Mouse (Mus musculus): ENCODE data around the gene Tlcd1.
"Not testable (repeated sequence)": the region's sequence is repeated elsewhere in the genome, so short reads cannot be mapped to it uniquely, and the experiment has no call there.

Tlcd1 gene

DNA sequence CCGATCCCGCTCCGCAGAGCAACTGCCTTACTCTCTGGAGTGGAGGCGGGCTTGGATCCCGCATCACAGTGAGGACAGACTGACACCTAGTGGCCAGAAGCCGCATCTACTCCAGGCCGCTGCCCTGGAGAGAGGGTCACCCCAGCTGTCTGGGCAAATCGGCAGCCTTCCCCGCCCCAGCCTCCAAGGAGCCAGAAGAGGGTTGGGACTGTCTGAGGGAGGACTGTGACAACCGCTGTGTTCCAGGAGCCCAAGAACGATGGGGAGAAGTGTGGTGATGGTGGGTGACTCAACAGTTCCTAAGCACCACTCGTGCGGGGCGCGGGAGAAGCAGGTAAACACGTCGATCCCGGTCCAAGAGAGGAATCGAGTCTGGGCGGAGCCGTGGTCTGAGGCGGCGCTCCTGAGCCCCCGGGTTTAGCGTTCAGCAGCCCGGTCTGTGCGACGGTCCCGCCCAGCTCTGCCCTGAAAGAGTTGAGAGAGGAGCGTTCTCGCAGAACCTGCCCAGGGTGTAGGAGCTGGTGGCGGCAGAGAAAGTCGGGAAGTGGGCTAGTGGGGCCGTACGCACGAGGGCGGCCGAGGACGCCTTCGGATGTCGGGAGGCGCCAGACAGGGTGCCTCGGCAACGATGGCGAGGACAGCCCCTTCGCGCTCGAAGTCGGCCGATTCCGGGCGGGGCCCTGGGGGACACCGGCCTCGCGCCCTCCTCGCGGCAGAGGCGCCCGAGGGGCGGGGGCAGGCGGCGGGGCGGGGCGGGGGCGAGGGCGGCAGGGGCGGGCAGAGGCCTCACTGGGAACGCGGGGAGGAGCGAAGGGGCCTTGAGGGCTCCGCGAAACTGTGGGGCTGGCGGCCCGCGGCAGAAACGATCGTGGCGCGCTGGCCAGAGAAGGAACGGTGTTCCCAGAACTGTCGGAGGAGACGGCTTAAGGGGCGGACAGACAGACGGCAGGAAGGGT, 1.7 kb downstream of the Tlcd1 start:
- peak; percentile 71 for DNase-seq (ENCODE audit: low read depth, low spot score)

DNA sequence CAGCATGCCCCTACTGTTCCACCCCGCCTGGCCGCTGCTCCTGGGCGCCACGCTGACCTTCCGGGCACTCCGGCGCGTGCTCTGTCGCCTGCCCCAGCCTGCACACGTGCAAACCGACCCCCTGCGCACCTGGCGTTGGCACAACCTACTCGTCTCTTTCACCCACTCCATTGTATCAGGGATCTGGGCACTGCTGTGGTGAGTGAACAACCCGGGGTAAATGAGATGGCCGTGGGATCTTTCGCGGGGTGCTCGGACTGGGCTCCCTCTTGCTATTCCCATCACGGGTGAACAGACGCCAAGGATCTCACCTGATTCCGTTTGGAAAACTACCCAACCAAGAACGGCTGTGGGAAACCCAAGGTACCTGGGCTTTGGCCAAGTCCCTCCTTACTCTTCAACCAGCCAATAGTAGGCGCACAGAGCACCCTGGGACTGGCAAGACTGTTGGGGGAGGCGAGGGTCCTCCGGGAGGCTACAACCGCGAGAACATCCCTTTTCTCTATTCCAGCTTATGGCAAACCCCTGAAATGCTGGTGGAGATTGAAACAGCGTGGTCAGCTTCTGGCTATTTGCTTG, 2.4 kb downstream of the Tlcd1 start:
- no peak for DNase-seq (ENCODE audit: low read depth, low spot score)

DNA sequence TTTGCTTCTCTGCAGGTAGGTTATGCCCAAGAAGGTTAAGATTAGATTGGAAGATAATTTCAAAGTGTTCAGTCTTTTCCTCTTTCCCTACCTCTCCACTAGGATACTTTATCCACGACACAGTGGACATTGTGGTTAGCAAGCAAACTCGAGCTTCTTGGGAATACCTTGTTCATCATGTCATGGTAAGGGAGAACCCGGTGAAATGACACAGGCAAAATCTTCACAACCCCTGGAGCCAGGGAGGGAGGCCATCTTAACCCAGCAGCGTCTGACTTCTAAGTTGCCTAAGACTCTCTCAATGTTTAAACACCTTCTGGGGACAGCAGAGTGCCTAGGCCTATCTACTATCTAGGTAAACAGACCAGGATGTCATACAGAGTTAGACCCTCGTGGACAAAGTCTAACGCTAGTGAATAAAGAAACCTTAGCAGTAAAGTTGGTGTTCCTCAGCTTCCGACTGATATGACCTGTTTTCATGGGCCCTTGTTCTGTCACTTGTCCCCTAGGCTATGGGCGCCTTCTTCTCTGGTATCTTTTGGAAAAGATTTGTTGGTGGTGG, 3.0 kb downstream of the Tlcd1 start:
- DNase-seq (ENCODE audit: low read depth, low spot score): no peak

DNA sequence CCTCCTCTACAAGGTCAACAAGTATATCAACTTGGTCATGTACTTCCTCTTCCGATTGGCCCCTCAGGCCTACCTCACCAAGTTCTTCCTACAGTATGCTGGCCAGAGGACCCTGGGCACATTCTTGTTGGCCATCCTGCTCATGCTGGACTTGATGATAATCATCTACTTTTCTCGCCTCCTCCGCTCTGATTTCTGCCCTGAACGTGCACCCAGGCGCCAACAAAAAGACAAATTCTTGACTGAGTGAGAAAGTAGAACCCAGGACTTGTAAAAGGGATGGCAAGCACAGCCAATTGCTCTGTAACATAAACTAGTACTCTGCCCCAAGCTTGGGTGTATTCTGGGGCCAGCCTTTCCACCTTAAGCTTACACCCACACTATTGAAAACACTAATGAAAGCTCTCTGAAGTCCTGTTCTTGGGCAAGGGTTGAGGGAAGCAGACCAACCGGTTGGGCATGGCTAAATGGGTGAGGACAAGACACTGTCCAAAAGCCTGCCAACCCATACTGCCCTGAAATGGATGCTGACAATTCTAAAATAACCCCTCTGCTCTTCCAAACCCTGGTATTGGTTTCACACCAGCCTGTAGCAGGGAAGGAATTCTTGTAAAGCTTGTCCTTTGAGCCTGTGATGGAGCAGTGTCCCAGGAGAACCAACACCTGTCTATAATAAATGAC, 3.7 kb downstream of the Tlcd1 start:
- no peak for DNase-seq (ENCODE audit: low read depth, low spot score)

DNA sequence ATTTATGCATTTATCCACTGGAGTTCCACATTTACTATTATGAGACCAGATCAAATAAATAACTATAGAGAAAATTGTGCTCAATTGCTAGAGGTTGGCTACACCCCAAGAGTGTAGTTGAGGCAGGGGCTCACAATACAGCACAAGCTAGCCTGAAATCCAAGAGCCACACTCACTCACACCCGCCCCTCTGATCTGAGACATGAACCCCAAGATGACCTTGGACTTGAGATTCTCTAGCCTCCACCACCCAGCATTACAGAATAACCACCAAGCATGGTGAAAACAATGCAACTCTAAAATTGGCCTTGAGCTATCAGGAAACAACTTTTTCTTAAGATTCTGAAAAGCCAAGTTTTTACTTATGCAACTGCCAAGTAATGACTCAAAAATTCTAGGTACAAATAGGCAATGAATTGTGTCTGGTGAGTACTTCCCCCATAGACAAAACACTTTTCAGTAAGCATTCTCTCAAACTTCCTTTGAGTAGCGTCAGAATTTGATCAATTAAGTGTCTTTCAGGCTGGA, 5.4 kb downstream of the Tlcd1 start:
- no peak for DNase-seq (ENCODE audit: low read depth, low spot score)

DNA sequence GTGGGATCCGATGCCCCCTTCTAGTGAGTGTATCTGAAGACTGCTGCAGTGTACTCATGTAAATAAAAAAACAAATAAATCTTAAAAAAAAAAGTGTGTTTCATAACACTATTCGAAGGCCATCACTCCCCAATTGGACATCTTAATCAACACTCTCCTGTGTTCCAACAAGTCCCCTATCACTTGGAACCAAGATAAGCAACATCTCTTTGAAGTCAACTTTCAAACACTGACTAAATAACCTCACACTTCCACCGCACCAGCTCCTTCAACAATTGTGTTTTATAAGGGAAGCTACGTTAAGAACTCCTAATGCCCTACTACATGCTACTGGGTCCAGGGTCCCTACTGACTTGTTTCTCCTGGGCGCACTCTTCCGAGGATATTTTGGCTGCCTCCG, 5.9 kb downstream of the Tlcd1 start:
- no peak for DNase-seq (ENCODE audit: low read depth, low spot score)

DNA sequence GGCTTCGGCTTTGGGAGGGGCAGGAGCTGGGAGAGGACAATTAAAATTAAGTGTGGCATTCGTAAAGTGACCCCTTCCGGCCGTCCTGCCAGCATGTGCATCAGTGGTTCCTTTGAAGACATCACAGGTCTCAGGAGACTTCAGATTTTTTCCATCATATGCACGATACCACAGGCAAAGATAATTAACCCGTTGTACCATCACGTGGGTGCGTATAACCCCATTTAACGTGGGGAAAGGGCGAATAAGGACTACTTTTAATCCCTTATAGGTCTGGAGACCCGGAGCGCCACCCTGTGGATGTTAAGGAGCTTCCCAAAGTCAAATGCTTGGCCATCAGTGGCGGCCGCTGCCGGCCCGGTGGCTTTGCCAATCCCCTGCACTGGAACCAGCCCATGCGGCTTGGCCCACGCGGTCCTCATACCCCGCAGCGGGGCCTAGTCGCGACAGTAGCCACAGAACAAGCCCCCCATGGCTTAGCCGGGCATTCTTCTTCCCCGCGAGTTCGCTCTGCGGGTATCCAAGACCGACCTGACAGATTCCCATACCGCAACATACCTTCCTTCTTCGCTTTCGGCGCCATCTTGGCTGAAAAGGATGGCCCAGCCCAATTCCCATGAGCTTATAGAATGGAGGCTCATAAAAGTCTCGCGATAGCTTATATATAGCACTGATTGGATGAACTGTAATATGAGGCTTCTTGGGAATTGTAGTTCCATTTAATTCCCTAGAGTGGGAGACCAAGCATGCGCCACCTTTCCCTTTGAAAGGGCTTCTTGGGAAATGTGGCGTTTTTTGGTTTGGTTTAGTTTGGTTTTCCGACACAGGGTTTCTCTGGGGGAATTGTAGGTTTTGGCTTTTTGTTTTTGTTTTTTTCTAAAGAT, 6.7 kb downstream of the Tlcd1 start, which contains the start of gene Rpl23a:
TSS of gene Rpl23a (minus strand) at position 624 of the 884 bp plus-strand sequence.
- DNase-seq (ENCODE audit: low read depth, low spot score): peak; percentile 83

DNA sequence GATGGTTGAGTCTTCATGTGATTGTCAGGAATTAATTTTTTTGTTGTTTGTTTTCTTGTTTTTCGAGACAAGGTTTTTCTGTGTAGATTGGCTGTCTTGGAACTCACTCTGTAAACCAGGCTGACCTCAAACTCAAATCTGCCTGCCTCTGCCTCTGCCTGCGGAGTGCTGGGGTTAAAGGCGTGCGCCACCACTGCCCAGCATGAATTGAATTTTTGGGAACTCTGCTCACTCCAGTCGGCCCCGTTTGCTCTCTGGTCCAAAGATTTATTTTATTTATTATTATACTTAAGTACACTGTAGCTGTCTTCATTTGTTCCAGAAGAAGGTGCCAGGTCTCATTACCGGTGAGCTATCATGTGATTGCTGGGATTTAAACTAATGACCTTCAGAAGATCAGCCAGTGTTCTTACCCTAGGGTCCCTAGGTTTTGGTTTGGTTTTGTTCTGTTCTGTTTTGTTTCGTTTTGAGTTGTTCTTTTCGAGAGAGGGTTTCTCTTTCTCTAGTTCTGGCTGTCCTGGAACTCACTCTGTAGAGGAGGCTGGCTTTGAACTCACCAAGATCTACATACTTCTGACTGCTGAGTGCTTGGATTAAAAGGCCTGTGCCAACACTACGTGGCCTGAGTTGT, 7.5 kb downstream of the Tlcd1 start:
- no peak for DNase-seq (ENCODE audit: low read depth, low spot score)

DNA sequence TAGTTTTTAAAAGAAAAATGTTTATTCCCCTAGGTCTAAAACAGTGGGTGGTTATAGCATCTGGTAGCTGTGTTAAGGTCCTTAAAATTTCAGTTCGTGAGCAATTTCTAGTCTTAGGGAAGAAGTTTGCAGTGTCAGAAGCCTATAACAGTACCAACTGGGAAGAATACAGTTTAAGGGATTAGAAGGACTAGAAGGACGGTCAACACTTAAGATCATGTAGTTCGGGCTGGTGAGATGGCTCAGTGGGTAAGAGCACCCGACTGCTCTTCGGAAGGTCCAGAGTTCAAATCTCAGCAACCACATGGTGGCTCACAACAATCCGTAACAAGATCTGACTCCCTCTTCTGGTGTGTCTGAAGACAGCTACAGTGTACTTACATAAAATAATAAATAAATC, 8.2 kb downstream of the Tlcd1 start:
- DNase-seq (ENCODE audit: low read depth, low spot score): not testable (repeated sequence)

DNA sequence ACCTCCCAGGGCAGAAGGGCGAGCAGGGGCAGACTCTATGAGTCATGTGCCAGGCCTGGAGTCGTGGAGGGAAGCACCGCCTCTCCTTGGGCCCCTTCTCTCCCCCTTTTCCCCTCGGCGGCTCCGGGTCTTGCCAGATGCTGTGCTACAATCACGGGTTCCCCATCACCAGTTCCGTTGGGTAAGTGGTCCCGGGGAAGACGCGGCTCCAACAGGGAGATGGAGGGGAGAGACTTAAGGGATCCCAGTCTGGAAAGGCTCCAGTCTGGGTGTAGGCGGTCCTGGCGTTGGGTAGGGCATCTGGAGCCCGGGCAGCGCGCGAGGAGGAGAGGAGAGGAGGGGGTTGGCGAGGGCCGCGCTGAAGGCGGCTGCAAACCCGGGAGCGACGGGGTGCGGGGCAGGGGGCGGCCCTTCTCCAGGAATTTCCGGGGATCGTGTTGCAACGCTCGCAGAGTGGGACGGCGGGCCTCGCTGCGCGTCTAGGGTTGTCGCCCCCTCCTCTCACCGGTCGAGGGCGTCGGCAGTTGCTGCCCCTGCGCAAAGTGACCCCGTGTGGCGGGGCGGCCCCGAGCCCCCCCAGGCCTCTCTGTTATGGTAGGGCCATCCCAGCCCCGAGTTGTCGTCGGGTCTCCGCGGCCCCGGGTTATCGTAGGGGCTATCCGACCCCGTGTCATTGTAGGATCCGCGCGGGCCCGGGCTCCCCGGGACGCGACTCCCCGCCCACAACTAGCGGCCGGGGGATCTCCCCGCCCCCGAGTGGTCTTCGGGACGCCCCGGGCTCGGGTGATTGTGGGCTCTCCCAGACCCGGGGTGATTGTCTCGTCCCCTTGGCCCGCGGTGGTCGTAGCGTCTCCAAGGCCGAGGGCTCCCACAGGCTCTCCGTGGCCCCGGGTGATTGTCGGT, 12.1 kb downstream of the Tlcd1 start, which contains the start of gene Rab34:
TSS of gene Rab34 (plus strand) at position 100 of the 903 bp plus-strand sequence.
- DNase-seq (ENCODE audit: low read depth, low spot score): no peak

DNA sequence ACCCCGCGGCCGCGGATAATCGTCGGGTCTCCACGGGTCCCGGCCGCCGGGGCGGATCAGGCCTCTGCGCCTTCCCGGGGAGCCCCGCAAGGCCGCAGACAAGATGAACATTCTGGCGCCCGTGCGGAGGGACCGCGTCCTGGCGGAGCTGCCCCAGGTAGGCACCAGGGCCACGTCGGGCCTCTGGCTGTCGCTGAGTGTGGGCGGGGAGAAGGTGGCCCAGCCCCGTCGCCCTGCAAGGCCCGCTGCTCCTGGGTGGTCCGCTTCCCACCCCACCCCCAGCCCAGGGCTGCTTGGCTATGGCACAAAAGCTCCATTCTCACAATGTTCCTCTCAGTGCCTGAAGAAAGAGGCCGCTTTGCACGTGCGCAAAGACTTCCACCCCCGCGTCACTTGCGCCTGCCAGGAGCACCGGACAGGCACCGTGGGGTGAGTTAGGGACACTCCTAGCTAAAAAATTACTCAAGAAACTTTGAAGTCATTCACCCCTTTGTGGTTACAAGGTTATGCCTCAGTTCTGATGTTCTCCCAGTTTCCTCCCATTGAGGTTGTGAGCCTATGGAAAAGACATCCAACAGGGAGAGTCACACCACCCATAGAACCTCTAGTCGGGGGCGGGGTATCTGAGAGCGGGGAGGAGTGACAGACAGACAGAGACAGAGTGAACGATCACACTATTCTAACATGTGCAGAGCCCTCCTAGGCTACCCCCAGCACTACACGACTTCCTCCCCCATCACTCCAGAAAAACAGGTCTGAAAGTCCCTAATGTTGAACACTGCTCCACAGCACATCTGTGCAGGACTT, 12.9 kb downstream of the Tlcd1 start:
- DNase-seq (ENCODE audit: low read depth, low spot score): no peak

DNA sequence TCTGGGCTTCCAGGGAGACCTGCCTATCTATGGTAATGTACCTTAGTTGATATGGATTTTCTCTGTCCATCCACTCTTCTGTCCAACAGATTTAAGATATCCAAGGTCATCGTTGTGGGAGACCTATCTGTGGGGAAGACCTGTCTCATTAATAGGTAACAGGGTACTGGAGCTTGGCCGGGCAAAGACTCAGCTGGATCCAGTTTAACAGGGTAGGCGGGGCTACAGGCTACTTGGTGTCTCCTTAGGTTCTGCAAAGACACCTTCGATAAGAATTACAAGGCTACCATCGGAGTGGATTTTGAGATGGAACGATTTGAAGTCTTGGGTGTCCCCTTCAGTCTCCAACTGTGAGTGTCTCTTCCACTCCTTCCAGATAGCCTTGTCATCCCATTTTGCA, 13.5 kb downstream of the Tlcd1 start:
- DNase-seq (ENCODE audit: low read depth, low spot score): no peak

DNA sequence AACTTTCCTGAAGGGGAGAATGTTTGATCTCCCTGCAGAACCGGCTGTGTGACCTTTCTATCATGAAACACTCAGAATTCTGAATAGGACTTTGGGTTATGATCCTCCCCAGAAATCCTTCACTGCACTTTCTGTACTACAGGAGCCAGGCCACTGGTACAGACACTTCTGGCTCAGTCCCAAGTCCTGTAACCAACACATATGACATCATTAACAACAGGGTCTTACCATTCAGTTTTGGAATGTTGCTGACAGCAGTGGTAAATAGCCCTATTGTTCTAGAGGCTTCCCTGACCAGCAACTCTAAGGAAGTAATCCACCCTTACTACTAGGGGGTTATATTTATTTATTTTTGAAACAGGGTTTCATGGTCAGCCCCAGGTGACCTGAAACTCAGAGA, 16.6 kb downstream of the Tlcd1 start, which contains the start of gene Proca1:
TSS of gene Proca1 (plus strand) at position 280 of the 400 bp plus-strand sequence.
- DNase-seq (ENCODE audit: low read depth, low spot score): no peak

DNA sequence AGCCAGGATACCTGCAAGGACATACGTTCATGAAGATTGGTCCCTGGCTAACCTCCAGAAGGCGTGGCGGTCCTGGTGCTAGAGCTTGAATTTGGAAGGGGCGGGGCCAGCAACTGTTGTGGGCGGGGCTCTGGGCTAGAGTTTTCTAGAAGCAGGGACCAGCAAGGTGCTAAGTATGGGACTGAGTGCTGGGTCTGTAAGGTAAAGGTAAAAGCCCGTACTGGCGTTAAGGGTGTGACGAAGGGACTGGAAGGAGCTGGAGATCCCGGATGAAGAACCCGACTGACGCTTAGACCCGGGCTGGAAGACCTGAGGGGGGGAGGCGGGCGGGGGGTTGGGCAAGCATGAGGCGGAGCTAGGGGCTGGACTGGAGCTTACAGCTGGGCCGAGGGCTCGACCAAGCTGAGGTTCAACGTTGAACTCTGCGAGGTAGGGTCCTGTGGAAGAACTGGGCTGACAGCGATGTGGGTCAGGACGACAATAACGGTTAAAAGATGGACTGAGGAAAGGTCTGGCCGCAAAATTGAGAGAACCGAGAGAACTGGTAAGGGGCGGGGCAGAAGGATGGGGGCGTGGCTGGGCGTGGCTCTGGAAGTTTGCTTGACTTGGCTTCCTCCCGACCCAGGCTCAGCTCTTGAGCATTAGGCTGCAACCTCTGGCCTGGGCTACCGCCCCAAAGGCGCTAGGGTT, 18.0 kb downstream of the Tlcd1 start:
- no peak for DNase-seq (ENCODE audit: low read depth, low spot score)

DNA sequence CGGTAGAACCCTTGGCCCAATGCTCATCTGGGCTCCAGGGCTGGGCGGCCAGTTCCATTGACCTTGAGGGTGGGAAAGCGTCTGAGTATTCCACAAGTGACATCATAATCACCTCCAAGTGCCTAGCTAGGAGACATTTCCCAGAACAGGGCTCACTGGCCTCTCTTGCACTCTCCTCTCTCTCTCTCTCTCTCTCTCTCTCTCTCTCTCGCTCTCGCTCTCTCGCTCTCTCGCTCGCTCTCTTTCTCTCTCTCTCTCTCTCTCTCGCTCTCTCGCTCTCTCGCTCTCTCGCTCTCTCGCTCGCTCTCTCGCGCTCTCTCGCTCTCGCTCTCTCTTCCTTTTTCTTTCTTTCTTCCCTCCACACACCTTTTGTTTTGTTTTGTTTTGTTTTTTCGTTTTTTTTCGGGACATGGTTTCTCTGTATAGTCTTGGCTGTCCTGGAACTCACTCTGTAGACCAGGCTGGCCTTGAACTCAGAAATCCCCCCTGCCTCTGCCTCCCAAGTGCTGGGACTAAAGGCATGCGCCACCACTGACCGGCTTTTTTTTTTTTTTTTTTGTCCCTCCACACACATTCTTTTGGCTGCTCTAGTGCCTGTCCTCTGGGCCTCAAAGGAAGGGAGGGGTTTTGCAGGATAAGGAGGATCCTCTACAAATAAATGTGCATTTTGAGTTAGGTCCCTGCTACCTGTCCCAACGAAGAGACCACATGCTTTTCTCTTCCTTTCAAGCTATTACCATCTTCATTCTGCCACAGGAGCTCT, 18.8 kb downstream of the Tlcd1 start:
- DNase-seq (ENCODE audit: low read depth, low spot score): no peak

DNA sequence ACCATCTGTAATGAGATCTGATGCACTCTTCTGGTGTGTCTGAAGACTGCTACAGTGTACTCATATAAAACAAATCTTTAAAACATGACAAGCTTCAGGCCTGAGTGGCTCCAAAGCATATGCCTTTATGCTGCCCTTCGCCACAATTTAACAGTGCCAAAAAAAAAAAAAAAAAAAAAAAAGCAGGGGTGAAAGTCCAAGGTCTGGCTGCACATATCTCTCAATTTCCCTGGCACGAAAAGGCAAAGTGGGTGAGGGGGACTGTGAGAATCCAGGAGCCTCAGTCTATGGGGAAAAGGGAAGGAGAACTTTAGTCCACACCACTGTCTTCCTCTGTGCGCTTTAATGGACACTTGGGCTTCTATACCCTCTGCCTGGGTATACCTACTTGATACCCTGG, 25.9 kb downstream of the Tlcd1 start:
- no peak for DNase-seq (ENCODE audit: low read depth, low spot score)

DNA sequence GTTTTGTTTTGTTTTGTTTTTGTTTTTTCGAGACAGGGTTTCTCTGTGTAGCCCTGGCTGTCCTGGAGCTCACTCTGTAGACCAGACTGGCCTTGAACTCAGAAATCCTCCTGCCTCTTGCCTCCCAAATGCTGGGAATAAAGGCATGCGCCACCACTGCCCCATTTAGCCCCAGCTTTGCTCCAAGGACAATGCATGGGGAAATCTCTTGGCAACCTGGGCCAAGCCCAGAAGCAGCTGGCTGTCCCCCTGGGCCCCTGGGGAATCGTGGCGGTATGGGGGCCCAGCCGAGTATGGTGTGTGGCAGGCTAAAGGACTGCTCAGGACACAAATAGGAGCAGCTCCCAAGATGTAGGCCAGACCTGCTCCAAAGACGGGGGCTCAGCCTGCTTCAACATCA, 27.8 kb downstream of the Tlcd1 start:
- no peak for DNase-seq (ENCODE audit: low read depth, low spot score)
